Mouse (Mus musculus) retina, postnatal 7 days (tissue): ENCODE data around the gene Dmrtc2.
"Not testable (repeated sequence)": the region's sequence is repeated elsewhere in the genome, so short reads cannot be mapped to it uniquely, and the experiment has no call there.

Experiments
- DNase-seq: peaks from one replicate; pipeline ENCODE4 v3.0.0-alpha.2; 2012; ENCODE audit warnings: low read depth, low spot score

The Dmrtc2 gene

DNA sequence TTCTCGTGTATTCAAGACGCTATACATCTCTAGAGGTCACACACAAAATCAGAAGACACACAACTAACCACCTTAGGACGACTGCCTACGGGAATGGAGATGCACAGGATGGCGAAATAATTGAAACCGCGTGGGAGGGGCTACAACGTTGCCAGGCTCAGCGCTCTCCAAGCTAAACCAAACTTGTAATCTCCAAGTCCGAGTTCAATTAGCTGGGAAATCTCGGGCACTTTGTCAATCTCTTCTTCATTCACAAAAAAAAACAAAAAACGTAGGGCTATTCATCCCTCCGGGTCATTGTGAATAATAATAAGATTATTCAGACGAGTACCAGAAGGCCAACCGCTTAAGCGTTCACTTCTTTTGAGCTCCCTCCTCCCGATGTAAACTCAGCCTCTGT is 777 bp upstream of the Dmrtc2 start:
- no peak for DNase-seq

DNA sequence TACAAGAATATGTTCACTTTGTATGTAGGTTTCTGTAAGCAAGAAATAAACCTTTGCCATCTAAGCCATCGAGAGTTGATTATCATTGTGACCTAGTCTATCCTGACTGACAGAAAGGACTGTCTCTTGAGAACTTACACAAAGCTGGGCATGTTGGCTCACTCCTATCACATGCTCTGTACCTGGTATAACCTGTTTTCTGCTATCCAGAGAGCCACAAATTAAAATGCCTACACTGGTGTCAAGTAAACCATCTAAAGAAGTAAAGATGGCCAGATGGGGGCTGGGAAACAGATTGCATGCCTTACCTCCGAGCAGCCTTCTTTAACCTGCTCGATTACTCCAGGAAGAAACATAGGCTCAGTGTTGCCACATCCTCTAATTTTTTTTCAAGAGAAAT is 7.7 kb downstream of the Dmrtc2 start:
- DNase-seq = no peak

DNA sequence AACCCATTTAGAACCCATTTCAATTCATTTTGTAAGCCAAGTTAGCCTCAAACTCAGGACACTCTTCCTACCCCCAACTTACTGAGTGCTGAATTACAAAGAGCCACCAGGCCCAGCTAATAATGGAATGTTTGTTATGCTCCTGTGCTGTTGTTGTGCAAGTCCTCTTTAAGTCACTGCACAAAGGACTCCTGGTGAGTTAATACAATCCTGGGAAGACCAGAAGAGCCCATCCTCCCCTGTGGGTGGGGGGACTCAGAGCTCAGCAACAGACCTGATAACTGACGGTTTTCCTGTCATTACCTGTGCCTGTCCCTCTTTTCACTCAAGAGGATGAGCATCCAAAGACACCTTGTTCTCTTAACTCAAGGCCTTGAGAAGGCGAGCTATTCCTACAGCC is 9.8 kb downstream of the Dmrtc2 start:
- no peak for DNase-seq

DNA sequence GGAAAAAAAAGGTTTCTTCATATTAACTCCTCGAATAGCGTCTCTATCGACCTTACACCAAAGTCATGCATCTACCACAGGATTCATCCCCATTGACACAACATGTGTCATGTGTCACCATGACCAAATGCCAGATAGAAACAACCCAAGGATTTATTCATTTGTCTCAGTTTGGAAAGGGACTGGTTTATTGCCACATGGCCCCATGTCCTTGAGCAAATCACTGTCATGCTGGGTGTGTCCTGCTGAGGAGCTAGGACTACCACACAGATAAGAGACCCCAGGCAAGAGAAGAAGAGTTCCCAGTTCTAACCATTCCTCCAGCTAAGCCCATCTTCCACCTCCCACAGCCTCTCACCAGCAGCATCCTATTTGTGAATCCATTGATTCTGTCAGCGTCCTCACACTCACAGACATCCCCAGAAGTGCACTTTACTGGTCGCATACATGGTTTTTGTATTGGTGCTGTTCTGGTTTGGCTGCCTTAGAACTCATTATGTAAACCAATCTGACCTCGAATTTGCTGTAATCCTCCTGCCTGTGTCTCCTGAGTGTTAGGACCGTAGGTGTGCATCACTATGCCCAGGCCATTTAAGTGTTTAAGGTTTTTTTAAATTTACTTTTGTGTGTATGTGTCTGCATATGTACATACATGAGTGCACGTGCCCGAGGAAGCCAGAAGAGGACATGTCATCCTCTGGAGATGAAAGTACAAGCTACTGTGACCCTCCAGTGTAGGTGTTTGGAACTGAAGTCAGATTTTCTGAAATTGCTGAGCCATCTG is 12.8 kb downstream of the Dmrtc2 start:
- no peak for DNase-seq

DNA sequence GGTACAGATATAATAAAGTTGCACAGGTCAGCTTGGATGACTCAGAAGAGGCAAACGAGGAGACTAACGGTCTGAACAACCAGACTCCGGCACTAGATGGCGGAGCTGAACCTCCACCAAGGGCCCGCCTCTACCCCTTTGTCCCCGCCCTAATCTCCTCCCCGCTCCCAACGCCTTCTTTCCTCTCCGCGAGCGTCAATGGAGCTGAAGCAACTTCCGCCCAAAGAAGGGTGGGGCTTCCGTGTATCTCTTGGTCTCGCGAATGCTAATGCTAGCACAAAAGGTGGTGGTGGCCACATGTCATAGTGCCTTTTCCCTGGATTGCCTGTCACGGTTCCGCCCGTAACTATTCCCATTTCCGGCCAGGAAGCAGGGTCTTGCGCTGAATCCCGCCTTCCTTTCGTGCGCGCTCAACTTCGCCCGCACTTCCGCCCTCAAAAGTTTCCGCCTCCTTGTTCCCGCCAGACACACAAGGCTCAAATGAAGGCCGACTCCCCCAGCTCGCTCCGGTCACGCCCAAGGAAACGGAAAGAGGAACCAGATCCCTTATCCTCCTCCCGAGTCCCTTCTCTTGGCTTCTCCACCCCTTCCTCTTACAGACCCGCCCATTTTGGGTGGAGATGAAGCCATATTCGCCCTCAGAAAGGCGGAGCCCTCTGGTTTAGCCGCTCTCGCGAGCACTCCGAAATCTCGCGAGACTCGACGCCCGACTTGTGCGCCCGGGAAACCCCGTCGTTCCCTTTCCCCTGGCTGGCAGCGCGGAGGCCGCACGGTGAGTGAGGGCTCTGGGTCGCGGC is 14.2 kb downstream of the Dmrtc2 start, which contains the start of gene Rps19:
Rps19 (plus strand) TSS at position 476 of the 797 bp plus-strand sequence.
- peak; percentile 100 for DNase-seq

DNA sequence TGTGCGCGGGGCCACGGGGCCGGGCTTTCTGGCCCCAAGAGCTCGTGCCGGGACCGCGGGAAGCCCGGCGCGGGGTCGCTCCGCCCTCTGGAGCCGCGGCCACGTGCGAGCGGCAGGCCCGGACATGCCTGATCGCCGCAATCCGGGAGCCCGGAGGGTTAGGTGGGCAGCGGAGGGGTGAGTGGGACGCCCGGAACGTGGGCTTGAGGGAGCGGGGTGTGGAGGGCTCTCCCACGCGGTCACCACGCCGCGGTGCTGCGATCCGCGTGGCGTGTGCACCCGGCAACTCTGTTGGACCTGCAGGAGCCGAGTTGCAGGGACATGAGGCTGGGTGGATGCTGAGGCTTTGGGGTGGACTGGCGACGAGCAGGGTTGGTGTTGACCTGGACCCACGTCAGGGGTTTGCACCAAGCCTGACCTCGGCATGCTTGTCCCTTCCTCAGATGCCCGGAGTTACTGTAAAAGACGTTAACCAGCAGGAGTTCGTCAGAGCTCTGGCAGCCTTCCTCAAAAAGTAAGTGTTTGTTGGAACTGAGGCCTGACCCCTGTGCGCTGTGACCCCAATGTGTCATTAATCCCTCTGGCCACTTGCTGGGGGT is 14.9 kb downstream of the Dmrtc2 start:
- DNase-seq = no peak

DNA sequence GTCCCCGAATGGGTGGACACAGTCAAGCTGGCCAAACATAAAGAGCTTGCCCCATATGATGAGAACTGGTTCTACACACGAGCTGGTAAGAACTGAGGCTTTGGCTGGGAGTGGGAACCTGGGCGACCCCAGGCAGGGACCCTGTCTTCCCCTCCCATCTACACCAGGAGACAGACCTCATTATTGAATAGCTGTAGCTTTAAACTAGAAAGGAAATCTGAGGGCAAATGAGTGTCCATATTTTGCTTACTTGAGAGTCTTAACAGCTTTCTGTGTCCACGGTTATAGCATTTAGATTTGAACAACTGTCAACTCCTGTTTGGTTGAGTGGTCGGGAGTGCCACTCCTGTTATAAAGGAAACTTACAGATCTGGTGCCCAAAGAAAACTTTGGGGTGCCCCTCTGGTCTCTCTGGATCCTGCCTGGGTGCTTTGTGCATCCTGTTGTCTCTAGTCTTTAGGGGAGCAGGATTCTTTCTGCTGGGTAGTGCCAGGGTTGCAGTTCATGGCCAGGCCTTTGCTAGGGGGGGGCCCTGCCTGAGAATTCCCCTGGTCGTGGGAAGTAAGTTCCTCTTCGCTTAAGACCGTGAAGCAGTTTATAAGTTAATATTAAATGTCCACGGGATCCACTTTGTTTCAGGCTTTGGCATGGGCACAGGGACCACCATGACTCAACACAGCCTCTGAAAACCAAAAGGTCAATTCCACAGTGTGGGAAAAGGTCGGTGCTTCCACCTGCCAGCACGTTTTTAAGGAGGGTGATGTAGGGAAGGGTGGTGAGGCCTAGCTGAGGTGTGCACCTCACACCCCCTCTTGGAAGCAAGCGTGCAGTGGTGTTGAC is 15.8 kb downstream of the Dmrtc2 start:
- DNase-seq = no peak

DNA sequence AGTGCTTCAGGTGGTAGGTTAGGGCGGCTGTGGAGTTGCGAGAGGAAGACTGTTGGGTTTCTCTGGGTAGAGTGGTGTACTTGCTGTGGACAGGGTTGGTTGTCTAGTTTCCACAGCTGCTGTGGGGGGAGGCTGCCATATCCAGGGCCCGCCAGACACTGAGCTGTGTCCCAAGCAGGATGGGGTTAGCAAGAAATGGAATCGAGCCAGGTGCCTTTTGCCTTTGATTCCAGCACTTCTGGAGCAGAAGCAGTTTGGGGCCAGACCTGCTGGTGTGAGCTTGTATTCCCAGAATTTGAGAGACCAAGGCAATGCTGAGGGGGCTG is 16.4 kb downstream of the Dmrtc2 start:
- no peak for DNase-seq

DNA sequence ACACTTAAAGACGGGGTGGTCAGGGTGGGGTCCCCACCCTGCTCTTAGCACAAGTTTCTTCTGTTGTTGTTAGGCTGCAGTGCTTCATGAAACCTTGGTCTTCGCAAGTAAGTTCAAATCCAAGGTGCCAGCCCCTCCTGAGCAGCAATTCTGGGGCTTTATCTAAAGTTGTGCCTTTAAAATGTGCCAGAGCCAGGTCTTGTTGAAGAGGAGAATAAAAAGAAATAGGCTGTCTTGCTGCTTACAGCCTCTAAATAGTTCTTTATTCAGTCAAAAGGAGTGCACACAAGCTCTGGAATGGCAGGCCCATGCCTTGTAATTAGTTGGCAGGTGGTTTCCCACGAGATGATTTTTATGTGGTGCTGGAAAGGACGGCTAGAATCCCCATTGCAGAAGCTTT is 17.2 kb downstream of the Dmrtc2 start:
- no peak for DNase-seq

DNA sequence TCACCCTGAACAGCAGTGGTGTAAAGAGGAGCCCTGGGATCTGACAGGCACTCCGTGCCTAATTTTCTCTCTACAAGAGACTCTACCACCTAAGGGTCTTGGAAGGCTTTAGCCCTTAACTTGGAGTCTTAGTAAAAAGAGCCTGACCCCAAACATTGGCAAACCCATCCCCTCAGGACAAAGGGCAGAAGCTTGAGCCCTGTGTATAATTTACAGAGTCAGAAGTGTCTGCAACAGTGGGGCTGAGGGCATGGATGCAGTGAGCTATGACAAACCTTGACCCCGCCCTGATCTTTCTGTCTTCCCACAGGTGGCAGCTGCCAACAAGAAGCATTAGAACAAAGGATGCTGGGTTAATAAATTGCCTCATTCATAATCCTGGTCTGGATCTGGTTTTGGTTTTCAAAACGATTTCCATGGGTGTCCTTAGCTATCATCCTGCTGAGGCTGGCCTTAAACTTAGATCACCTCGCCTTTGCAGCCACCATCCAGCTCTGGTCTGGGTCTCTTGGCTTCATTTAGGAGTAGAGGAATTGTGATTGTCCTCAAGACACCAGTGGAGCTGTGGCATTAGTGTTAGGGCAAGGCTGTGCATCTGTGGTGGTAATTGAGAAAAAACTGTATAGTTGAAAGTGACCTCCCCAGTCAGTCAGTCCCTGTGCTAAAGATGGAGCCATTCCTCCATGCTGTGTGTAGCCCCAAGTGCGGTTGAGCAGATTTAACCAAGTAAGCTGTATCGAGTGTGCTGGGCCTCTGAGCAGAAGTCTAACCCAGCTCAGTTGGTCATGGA is 19.8 kb downstream of the Dmrtc2 start:
- no peak for DNase-seq

DNA sequence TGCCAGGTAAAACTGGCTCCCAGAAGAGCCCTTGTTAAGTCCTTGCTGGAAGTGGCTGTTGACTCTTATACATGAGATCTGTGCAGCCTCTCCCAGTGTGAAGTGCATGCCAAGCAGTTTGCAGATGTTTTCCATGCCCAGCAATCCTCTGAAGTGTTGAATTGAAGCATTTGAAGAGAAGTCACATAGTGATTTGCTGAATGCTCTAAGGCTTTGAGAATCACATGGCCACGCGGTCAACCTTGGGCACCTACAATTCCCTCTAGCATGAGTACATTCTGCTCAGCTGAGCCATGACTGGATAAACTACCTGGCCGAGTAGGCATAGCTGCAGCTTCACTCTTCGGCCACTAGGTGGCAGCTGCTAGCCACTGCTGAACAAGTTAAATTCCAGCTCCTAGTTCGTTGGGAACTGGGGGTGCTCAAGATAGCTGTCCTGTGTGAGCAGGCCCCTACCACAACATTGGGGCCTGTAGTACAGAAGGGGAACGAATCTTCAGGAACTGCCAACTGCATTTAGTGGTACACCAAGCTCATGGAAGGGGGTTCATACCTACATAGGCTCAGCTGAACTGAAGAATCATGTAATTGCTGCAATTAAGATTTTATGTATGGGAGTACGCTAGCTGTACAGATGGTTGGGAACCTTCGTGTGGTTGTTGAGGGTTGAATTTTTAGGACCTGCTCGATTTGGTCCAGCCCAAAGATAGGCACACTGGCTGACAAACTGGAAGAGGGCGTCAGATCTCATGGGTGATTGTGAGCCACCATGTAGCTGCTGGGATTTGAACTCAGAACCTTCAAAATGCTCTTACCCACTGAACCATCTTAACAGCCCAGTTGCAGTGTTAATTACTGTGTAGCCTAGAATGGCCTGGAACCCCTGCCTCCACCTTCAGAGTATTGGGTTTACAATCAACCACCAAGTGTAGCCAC is 20.7 kb downstream of the Dmrtc2 start:
- DNase-seq = peak; percentile 71

DNA sequence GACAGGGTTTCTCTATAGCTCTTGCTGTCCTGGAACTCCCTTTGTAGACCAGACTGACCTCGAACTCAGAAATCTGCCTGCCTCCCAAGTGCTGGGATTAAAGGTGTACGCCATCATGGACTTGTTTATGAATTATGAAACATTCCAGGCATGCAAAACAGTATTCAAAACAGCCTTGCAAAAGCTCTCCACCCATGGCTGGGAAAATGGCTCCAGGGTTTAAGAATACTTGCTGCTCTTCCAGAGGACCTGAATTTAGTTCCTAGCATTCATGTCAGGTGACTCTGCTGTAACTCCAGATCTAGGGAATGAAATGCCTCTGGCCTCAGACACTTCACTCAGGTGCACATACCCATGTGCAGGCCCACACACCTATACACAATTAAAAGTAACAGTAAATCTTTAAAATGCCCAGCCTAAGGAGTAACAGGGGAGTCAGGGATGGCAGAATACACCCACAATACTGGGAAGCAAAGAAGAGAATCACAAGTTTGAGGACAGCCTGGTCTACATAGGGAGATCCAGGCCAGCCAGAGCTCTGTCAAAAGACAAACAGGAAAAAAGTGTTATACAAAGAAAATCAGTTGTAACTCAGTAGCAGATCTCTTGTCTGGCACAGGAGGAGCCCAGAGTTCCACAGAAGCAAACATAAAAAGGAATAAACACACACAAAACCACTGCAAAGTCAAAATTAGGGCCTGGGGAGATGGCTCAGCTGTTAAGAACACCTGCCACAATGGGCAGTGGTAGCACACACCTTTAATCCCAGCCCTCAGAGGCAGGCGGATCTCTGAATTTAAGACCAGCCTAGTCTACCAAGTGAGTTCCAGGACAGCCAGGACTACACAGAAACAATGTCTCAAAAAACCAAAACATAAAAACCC is 21.6 kb downstream of the Dmrtc2 start:
- DNase-seq = no peak

DNA sequence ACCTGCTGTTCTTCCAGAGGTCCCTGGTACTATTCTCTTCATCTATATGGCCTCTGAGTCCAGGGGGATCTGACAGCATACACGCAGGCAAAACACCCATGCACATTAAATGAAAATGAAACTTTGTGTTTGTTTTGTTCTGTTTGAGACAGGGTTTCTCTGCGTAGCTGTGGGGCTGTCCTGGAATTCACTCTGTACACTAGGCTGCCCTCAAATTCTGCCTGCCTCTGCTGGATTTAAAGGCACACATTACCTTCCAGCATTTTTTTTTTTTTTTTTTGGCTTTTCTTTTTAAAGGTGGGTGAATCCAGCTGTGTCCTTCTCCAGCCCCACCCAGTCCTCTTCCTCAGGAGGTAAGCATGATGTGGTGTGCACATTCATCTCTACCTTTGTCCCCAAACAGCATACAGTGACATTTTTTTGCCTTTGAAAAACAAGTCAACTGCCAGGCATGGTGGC is 22.3 kb downstream of the Dmrtc2 start:
- no peak for DNase-seq

DNA sequence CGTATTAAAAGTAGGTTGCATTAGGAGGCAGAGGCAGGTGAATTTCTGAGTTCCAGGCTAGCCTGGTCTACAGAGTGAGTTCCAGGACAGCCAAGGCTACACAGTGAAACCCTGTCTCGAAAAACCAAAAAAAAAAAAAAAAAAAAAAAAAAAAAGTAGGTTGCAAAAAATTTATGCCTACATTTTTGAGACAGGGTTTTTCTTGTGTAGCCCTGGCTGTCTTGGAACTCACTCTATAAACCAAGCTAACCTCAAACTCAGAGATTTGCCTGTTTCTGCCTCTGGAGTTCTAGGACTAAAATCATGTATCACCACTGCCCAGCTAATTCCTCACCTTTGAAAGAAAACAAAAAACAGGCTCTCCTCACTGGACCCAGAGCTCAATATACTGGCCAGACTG is 25.9 kb downstream of the Dmrtc2 start:
- DNase-seq = not testable (repeated sequence)

DNA sequence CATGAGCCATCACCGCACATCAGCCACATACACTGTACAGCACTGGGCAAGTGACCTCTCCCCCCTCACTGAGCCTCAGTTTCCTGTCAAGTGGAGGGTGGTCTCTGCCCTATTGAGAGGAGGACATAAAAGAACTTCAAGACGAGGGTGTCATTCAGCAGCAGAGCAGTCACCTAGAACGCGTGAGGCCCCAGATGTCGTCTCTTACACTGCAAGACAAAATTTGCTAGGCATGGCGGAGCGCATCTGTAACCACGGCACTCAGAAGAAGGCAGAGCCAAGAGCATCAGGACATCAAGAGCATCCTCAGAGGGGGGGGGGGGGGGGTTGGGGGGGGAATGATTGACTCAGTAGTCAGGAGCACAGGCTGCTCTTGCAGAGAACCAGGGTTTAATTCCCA is 26.4 kb downstream of the Dmrtc2 start:
- DNase-seq = no peak

DNA sequence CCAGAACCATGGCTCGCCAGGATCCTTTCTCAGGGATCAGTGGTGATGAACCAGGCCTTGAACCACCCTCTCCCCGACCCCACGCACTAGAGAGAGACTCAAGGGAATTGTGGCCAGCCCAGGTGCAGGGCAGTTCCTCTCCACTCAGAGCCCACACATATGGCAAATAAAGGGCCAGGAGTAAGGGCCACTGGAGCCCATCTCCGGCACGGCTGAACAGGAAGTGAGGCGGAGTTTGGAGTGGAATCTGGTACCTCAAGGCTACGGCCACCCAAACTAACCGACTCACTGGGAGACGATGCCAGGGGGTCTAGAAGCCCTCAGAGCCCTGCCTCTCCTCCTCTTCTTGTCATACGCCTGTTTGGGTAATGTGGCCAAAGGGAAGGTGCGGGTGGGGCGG is 27.4 kb downstream of the Dmrtc2 start, which contains the start of gene Cd79a:
Cd79a (plus strand) TSS at position 158 of the 400 bp plus-strand sequence.
- no peak for DNase-seq

DNA sequence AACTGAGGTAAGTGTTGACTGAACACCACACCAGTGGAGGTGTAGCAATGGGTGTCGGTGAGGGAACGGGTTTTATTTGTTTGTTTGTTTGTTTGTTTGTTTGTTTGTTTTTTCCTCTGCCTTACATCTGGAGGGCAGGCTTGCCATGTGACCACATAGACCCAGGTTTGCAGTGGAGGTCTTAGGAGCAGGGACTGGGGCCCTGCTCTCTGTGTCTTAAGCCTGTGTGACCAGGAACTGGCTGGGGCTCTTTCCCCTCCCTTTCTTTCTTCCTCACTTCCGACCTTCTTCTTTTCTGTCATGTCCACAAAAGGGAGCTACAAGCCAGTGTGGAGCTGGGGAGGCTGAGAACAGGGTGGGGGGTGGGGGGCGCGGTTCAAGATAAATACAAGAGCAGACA is 28.1 kb downstream of the Dmrtc2 start:
- DNase-seq = no peak

DNA sequence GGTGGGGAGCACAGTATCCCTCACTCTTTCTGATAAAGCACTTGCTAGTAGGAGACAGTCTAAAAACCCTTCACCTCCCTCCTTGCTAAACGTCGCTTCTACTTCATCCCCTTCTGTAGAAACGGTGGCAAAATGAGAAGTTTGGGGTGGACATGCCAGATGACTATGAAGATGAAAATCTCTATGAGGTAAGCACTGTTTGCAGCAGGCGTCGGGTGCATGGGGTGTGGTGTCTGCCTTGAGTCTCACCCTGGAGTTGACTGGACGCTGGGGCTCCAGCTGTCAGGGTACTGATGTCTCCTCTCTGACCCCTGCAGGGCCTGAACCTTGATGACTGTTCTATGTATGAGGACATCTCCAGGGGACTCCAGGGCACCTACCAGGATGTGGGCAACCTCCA is 31.3 kb downstream of the Dmrtc2 start:
- DNase-seq = no peak

DNA sequence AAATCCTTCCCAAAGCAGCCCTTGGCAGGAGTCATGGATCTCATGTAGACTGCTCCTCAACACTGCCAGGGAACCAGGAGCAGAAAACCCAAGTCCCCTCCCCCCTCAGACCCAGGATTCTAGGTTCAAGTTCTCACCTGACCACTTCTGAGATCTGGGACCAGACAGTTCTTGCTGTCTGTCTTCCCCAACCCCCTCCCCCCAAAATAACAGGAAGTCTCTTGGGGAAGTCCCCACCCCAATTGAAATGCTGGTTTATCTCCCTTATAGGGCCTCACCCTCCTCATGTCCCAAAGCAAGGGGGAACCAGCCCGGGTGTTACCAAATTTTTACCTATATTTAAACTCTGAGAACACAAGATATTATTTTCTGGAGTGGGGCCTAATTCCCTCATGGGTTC is 32.0 kb downstream of the Dmrtc2 start:
- DNase-seq = no peak
